Mouse (Mus musculus) right cerebral cortex, postnatal 10 days (tissue): ENCODE measurements around the gene Dgkb.

Source experiments
- DNase-seq, 2 experiments: peaks; one replicate each; pipeline ENCODE4 v3.0.0; 2021; ENCODE audit warnings: low spot score in 2 of 2

Dgkb gene

GRCm38 (mm10) chr12:37996417-37996946, 179.0 kb downstream of the Dgkb start:
- no peak for DNase-seq

GRCm38 (mm10) chr12:38017674-38018073, 200.1 kb downstream of the Dgkb start:
- DNase-seq: no peak

GRCm38 (mm10) chr12:38047256-38047655, 229.7 kb downstream of the Dgkb start:
- DNase-seq: no peak

GRCm38 (mm10) chr12:38088224-38088623, 270.7 kb downstream of the Dgkb start:
- no peak for DNase-seq

GRCm38 (mm10) chr12:38111928-38112327, 294.4 kb downstream of the Dgkb start:
- no peak for DNase-seq

GRCm38 (mm10) chr12:38114990-38115615, 297.6 kb downstream of the Dgkb start:
- DNase-seq: peak in 1 of 2 experiments; percentile 31

- DNase-seq: peak in 1 of 2 experiments; percentile 36
These were observed 306.0 kb downstream of the Dgkb start for GRCm38 (mm10) chr12:38123524-38123923.

- DNase-seq: no peak
These were observed 307.8 kb downstream of the Dgkb start for GRCm38 (mm10) chr12:38125297-38125696.

- DNase-seq: peak in 1 of 2 experiments; percentile 51
These were observed 312.8 kb downstream of the Dgkb start for GRCm38 (mm10) chr12:38130209-38130915.

- DNase-seq: no peak
These were observed 318.9 kb downstream of the Dgkb start for GRCm38 (mm10) chr12:38136379-38136778.

- no peak for DNase-seq
These were observed 322.5 kb downstream of the Dgkb start for GRCm38 (mm10) chr12:38140039-38140438.

GRCm38 (mm10) chr12:38232665-38233064, 415.1 kb downstream of the Dgkb start:
- DNase-seq: no peak

GRCm38 (mm10) chr12:38268856-38269255, 451.3 kb downstream of the Dgkb start:
- DNase-seq: no peak

GRCm38 (mm10) chr12:38301497-38301896, 484.0 kb downstream of the Dgkb start:
- DNase-seq: peak; percentile 77 to 80

- DNase-seq: peak; percentile 28 to 44
These were observed 486.3 kb downstream of the Dgkb start for GRCm38 (mm10) chr12:38303841-38304240.

GRCm38 (mm10) chr12:38304245-38304644, 486.7 kb downstream of the Dgkb start:
- DNase-seq: no peak

- no peak for DNase-seq
These were observed 492.4 kb downstream of the Dgkb start for GRCm38 (mm10) chr12:38309885-38310284.

GRCm38 (mm10) chr12:38327729-38328271, 510.3 kb downstream of the Dgkb start:
- no peak for DNase-seq

GRCm38 (mm10) chr12:38328779-38329178, 511.3 kb downstream of the Dgkb start:
- DNase-seq: no peak

- peak; percentile 72 to 86 for DNase-seq
These were observed 525.1 kb downstream of the Dgkb start for GRCm38 (mm10) chr12:38342657-38343056.

GRCm38 (mm10) chr12:38352481-38352880, 535.0 kb downstream of the Dgkb start:
- no peak for DNase-seq

GRCm38 (mm10) chr12:38356386-38356785, 538.9 kb downstream of the Dgkb start:
- DNase-seq: peak in 1 of 2 experiments; percentile 25

GRCm38 (mm10) chr12:38361491-38361890, 544.0 kb downstream of the Dgkb start:
- no peak for DNase-seq
